Mouse (Mus musculus) cerebellum, adult 8-10 months (tissue): ENCODE measurements around the gene Gm10413.
"Not testable (repeated sequence)": the region's sequence is repeated elsewhere in the genome, so short reads cannot be mapped to it uniquely, and the experiment has no call there.

Source experiments
- DNase-seq: peaks from one replicate; pipeline ENCODE4 v3.0.0; 2022

Gm10413 gene

GRCm38 (mm10) chr14:3394793-3395192 lies at the start of gene Gm10413:
Gene Gm10413, plus strand, starts transcription at chr14:3395093.
- not testable (repeated sequence) for DNase-seq

- not testable (repeated sequence) for DNase-seq
These were observed 17.4 kb downstream of the Gm10413 start, which contains the start of gene Gm10409 for GRCm38 (mm10) chr14:3412314-3412713. Gene Gm10409, plus strand, starts transcription at chr14:3412614.

- DNase-seq: not testable (repeated sequence)
These were observed 32.9 kb downstream of the Gm10413 start, which contains the start of gene Gm3005 for GRCm38 (mm10) chr14:3427803-3428202. Gene Gm3005, plus strand, starts transcription at chr14:3428103.

GRCm38 (mm10) chr14:3449079-3449478 lies 54.2 kb downstream of the Gm10413 start, which contains the start of gene Gm10408:
Gene Gm10408, plus strand, starts transcription at chr14:3449379.
- DNase-seq: not testable (repeated sequence)
